Mouse (Mus musculus): ENCODE data around the gene Wiz. TPM values are rescaled to one million over a fixed set of nuclear protein-coding genes. Genes with fewer than 3 reads are reported as not detected.

The Wiz gene
- total and polyA plus RNA-seq, 3 experiments, result 1.2 to 25.4 (median 4.4) TPM

GRCm38 (mm10) chr17:32312801-32313200, 76.4 kb downstream of the Wiz start:
- H3K9ac ChIP-seq (ENCODE audit: insufficient read depth, low read depth), result no peak overlapping the region
- in situ Hi-C loops (cut with MboI; ENCODE audit: low pct_ligation_motif_present, low pct_unique_long_range_greater_than_20kb, low sequenced_read_pairs) (no loop called here), dilution Hi-C loops (cut with MboI; ENCODE audit: extremely low pct_ligation_motif_present, extremely low pct_unique_long_range_greater_than_20kb, low sequenced_read_pairs) (no loop called here)
- H3K9me3 ChIP-seq (replicated peaks; ENCODE audit: low read length), result no peaks in the 10 kb centered on the region
- H3K4me2 ChIP-seq (ENCODE audit: insufficient read depth, low read depth, poor library complexity, severe bottlenecking), result no peak overlapping the region
- H3K27me3 ChIP-seq (replicated peaks), result no peaks in the 10 kb centered on the region
- no peak for DNase-seq (ENCODE audit: extremely low read depth)
- no peak for TF ChIP-seq USF2 (conservative IDR thresholded peaks at IDR 0.05; ENCODE audit: low read depth, low read length)
- no peak for TF ChIP-seq KAT2A (IDR thresholded peaks at IDR 0.05; ENCODE audit: insufficient replicate concordance, low read length)
- TF ChIP-seq BHLHE40 (IDR thresholded peaks at IDR 0.05; ENCODE audit: low read depth, low read length), result no peak
- no peak for TF ChIP-seq TBP (conservative IDR thresholded peaks at IDR 0.05; ENCODE audit: low read depth, low read length)
- no peak for TF ChIP-seq MAX (IDR thresholded peaks at IDR 0.05; ENCODE audit: low read length)
- no peak for TF ChIP-seq SIN3A (IDR thresholded peaks at IDR 0.05; ENCODE audit: low read length)
- no peak for TF ChIP-seq POLR2A (IDR thresholded peaks at IDR 0.05; ENCODE audit: low read depth, low read length)
- TF ChIP-seq MEF2A (IDR thresholded peaks at IDR 0.05; ENCODE audit: borderline replicate concordance, low read depth, low read length), result no peak
- no peaks in the 10 kb centered on the region for H3K4me1 ChIP-seq (ENCODE audit: control insufficient read depth in 1 of 2, insufficient read depth in 2 of 2)
- H3K36me3 ChIP-seq (replicated peaks in 1 of 2; ENCODE audit: control insufficient read depth in 1 of 2, insufficient read depth in 1 of 2, low read length in 1 of 2), result peaks cover 90 to 100% of the 10 kb centered on the region in 2 experiments
- no peak overlapping the region for H3K27ac ChIP-seq (ENCODE audit: insufficient read depth, low read depth)
- no peak overlapping the region for H3K4me3 ChIP-seq (replicated peaks in 1 of 3; ENCODE audit: low read depth in 2 of 3, low read length in 2 of 3, poor library complexity in 1 of 3)
- peaks cover 16% of the 10 kb centered on the region for H3K79me2 ChIP-seq (replicated peaks; ENCODE audit: control insufficient read depth, extremely low read depth, insufficient read depth, poor library complexity, severe bottlenecking)

DNA sequence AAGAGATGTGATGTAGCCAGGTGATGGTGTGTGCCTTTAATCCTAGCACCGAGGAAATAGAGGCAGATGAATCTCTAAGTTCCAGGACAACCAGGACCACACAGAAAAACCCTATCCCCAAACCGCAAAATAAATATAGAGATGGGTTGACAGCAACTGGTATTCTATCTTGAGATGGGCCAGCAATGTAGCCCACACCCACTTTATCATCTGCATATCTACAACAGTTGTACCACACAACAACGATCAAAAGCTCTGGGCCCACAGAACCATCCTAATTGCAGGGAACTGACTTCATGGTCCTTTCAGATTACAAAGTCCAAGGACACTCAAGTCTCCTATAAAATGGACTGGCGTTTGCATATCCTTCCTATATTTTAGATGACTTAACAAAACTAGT, 81.3 kb downstream of the Wiz start:
- in situ Hi-C loops (cut with MboI; ENCODE audit: low pct_ligation_motif_present, low pct_unique_long_range_greater_than_20kb, low sequenced_read_pairs) (no loop called here), dilution Hi-C loops (cut with MboI; ENCODE audit: extremely low pct_ligation_motif_present, extremely low pct_unique_long_range_greater_than_20kb, low sequenced_read_pairs) (no loop called here)
- Histone ChIP-seq H3K36me3 (replicated peaks in 1 of 2; ENCODE audit: control insufficient read depth in 1 of 2, insufficient read depth in 1 of 2, low read length in 1 of 2) (peaks cover 79 to 99% of the 10 kb centered on the region in 2 experiments), H3K79me2 (replicated peaks; ENCODE audit: control insufficient read depth, extremely low read depth, insufficient read depth, poor library complexity, severe bottlenecking) (no peaks in the 10 kb centered on the region; the same call in 1 of the 2 replicates), H3K27me3 (replicated peaks) (no peaks in the 10 kb centered on the region), H3K27ac (ENCODE audit: insufficient read depth, low read depth) (no peak overlapping the region), H3K9ac (ENCODE audit: insufficient read depth, low read depth) (no peak overlapping the region), H3K9me3 (replicated peaks; ENCODE audit: low read length) (no peaks in the 10 kb centered on the region), H3K4me3 (replicated peaks in 1 of 3; ENCODE audit: low read depth in 2 of 3, low read length in 2 of 3, poor library complexity in 1 of 3) (no peak overlapping the region), H3K4me2 (ENCODE audit: insufficient read depth, low read depth, poor library complexity, severe bottlenecking) (no peak overlapping the region), H3K4me1 (ENCODE audit: control insufficient read depth in 1 of 2, insufficient read depth in 2 of 2) (no peaks in the 10 kb centered on the region)
- no peak for TF ChIP-seq EP300 (IDR thresholded peaks at IDR 0.05; ENCODE audit: low read length)
- TF ChIP-seq USF2 (conservative IDR thresholded peaks at IDR 0.05; ENCODE audit: low read depth, low read length), result no peak
- no peak for TF ChIP-seq GABPA (IDR thresholded peaks at IDR 0.05; ENCODE audit: insufficient replicate concordance, low read depth, low read length)
- TF ChIP-seq MEF2A (IDR thresholded peaks at IDR 0.05; ENCODE audit: borderline replicate concordance, low read depth, low read length), result no peak
- TF ChIP-seq CHD2 (IDR thresholded peaks at IDR 0.05; ENCODE audit: low read length), result no peak
- TF ChIP-seq CTCF (conservative IDR thresholded peaks at IDR 0.05 in 1 of 2, IDR thresholded peaks at IDR 0.05 in 1 of 2; ENCODE audit: low read depth in 2 of 2, low read length in 2 of 2), result no peak
- TF ChIP-seq POLR2AphosphoS2 (IDR thresholded peaks at IDR 0.05; ENCODE audit: low read depth, low read length), result no peak
- TF ChIP-seq MAX (IDR thresholded peaks at IDR 0.05; ENCODE audit: low read length), result no peak
- no peak for TF ChIP-seq RCOR1 (conservative IDR thresholded peaks at IDR 0.05; ENCODE audit: low read depth, low read length)
- no peak for TF ChIP-seq E2F4 (IDR thresholded peaks at IDR 0.05; ENCODE audit: insufficient replicate concordance, low read depth, low read length)
- no peak for TF ChIP-seq TBP (conservative IDR thresholded peaks at IDR 0.05; ENCODE audit: low read depth, low read length)
- no peak for TF ChIP-seq IRF4 (IDR thresholded peaks at IDR 0.05; ENCODE audit: low read depth, low read length)
- no peak for DNase-seq (ENCODE audit: extremely low read depth)

Other genes starting within 250 kb of the Wiz start
- gene Notch3, start 222.6 kb downstream of the Wiz start, total RNA-seq (2012; rRNA removed), result 0.08 and 0.17 TPM in 2 replicates
- not detected in 2 replicates for gene Notch3, start 222.6 kb downstream of the Wiz start, total RNA-seq (2014; rRNA removed)
- not detected in 2 replicates for gene Notch3, start 222.6 kb downstream of the Wiz start, polyA plus RNA-seq (2012; ENCODE audit: insufficient read length, low read depth)
- 0.21 and 0.30 TPM in 2 replicates for gene Ephx3, start 199.9 kb downstream of the Wiz start, total RNA-seq (2012; rRNA removed)
- gene Ephx3, start 199.9 kb downstream of the Wiz start, total RNA-seq (2014; rRNA removed), result 0.31 TPM in 1 of 2 replicates, not detected in the other
- 0.20 and 0.24 TPM in 2 replicates for gene Ephx3, start 199.9 kb downstream of the Wiz start, polyA plus RNA-seq (2012; ENCODE audit: insufficient read length, low read depth)
- gene Brd4, start 104.7 kb downstream of the Wiz start, total RNA-seq (2012; rRNA removed), result 17.5 and 19.1 TPM in 2 replicates
- gene Brd4, start 104.7 kb downstream of the Wiz start, total RNA-seq (2014; rRNA removed), result 4.8 and 6.3 TPM in 2 replicates
- gene Brd4, start 104.7 kb downstream of the Wiz start, polyA plus RNA-seq (2012; ENCODE audit: insufficient read length, low read depth), result 68.1 and 68.5 TPM in 2 replicates
- gene Akap8, start 68.2 kb downstream of the Wiz start, total RNA-seq (2012; rRNA removed), result 62.5 and 85.8 TPM in 2 replicates
- 75.2 and 80.2 TPM in 2 replicates for gene Akap8, start 68.2 kb downstream of the Wiz start, total RNA-seq (2014; rRNA removed)
- gene Akap8, start 68.2 kb downstream of the Wiz start, polyA plus RNA-seq (2012; ENCODE audit: insufficient read length, low read depth), result 146 and 174 TPM in 2 replicates
- gene Akap8l, start 38.8 kb downstream of the Wiz start, total RNA-seq (2012; rRNA removed), result 32.0 and 41.4 TPM in 2 replicates
- 29.6 and 30.1 TPM in 2 replicates for gene Akap8l, start 38.8 kb downstream of the Wiz start, total RNA-seq (2014; rRNA removed)
- gene Akap8l, start 38.8 kb downstream of the Wiz start, polyA plus RNA-seq (2012; ENCODE audit: insufficient read length, low read depth), result 43.4 and 51.2 TPM in 2 replicates
- 27.5 and 40.5 TPM in 2 replicates for gene Rasal3, start 14.1 kb upstream of the Wiz start, total RNA-seq (2012; rRNA removed)
- 18.1 and 18.6 TPM in 2 replicates for gene Rasal3, start 14.1 kb upstream of the Wiz start, total RNA-seq (2014; rRNA removed)
- 77.6 and 83.2 TPM in 2 replicates for gene Rasal3, start 14.1 kb upstream of the Wiz start, polyA plus RNA-seq (2012; ENCODE audit: insufficient read length, low read depth)
- gene Pglyrp2, start 34.7 kb upstream of the Wiz start, total RNA-seq (2012; rRNA removed), result 1.2 and 2.0 TPM in 2 replicates
- gene Pglyrp2, start 34.7 kb upstream of the Wiz start, total RNA-seq (2014; rRNA removed), result 3.5 and 4.1 TPM in 2 replicates
- gene Pglyrp2, start 34.7 kb upstream of the Wiz start, polyA plus RNA-seq (2012; ENCODE audit: insufficient read length, low read depth), result 4.1 and 5.8 TPM in 2 replicates
- gene Cyp4f39, start 63.3 kb upstream of the Wiz start, total RNA-seq (2012; rRNA removed), result 0.64 and 0.67 TPM in 2 replicates
- 0.58 and 0.64 TPM in 2 replicates for gene Cyp4f39, start 63.3 kb upstream of the Wiz start, total RNA-seq (2014; rRNA removed)
- gene Cyp4f39, start 63.3 kb upstream of the Wiz start, polyA plus RNA-seq (2012; ENCODE audit: insufficient read length, low read depth), result 0.70 and 0.93 TPM in 2 replicates
- gene Cyp4f17, start 116.6 kb upstream of the Wiz start, total RNA-seq (2012; rRNA removed), result 2.2 and 3.3 TPM in 2 replicates
- gene Cyp4f17, start 116.6 kb upstream of the Wiz start, total RNA-seq (2014; rRNA removed), result 4.1 and 4.4 TPM in 2 replicates
- gene Cyp4f17, start 116.6 kb upstream of the Wiz start, polyA plus RNA-seq (2012; ENCODE audit: insufficient read length, low read depth), result 3.6 and 4.8 TPM in 2 replicates
- gene Cyp4f16, start 147.1 kb upstream of the Wiz start, total RNA-seq (2012; rRNA removed), result 30.0 TPM in 2 replicates
- gene Cyp4f16, start 147.1 kb upstream of the Wiz start, total RNA-seq (2014; rRNA removed), result 28.1 and 28.3 TPM in 2 replicates
- 31.2 and 33.9 TPM in 2 replicates for gene Cyp4f16, start 147.1 kb upstream of the Wiz start, polyA plus RNA-seq (2012; ENCODE audit: insufficient read length, low read depth)
- gene Cyp4f37, start 231.9 kb upstream of the Wiz start, total RNA-seq (2012; rRNA removed), result 0.34 TPM in 1 of 2 replicates, not detected in the other
- gene Cyp4f37, start 231.9 kb upstream of the Wiz start, total RNA-seq (2014; rRNA removed), result 0.16 and 0.28 TPM in 2 replicates
- gene Cyp4f37, start 231.9 kb upstream of the Wiz start, polyA plus RNA-seq (2012; ENCODE audit: insufficient read length, low read depth), result 0.45 and 0.60 TPM in 2 replicates

Data from CH12.LX (cell line).